Mouse (Mus musculus) embryonic fibroblast, embryonic 13.5 days (primary cell): ENCODE data around the gene Otop3.

Source experiments
- CTCF ChIP-seq: IDR thresholded peaks from 2 replicates; pipeline ENCODE4 v1.5.1; 2011; ENCODE audit warnings: mild to moderate bottlenecking, control low read depth, low read length, moderate library complexity, borderline replicate concordance; ENCODE audit not compliant: insufficient read depth
- POLR2A ChIP-seq: IDR thresholded peaks from 2 replicates; pipeline ENCODE4 v1.6.1; 2011; ENCODE audit warnings: low read depth, mild to moderate bottlenecking, control low read depth, low read length, moderate library complexity

GRCm38 (mm10) chr11:115374695-115375425 lies 40.3 kb downstream of the Otop3 start:
- TF ChIP-seq CTCF (no peak), POLR2A (no peak)
